Mouse (Mus musculus) spleen, postnatal 36 days (tissue): ENCODE measurements around the gene 1700020L24Rik.

Experiments
- DNase-seq, 2 experiments: peaks; one replicate each; pipeline ENCODE4 v3.0.0; 2022; ENCODE audit warnings: low spot score in 2 of 2, mixed read lengths in 1 of 2

1700020L24Rik gene

GRCm38 (mm10) chr11:83440081-83441064 is 2.9 kb downstream of the 1700020L24Rik start:
- peak; percentile 81 to 84 for DNase-seq

- DNase-seq = no peak
These were observed 3.8 kb downstream of the 1700020L24Rik start for GRCm38 (mm10) chr11:83441235-83441634.

GRCm38 (mm10) chr11:83442596-83443267 is 5.3 kb downstream of the 1700020L24Rik start:
- DNase-seq = peak; percentile 41 to 54

DNA sequence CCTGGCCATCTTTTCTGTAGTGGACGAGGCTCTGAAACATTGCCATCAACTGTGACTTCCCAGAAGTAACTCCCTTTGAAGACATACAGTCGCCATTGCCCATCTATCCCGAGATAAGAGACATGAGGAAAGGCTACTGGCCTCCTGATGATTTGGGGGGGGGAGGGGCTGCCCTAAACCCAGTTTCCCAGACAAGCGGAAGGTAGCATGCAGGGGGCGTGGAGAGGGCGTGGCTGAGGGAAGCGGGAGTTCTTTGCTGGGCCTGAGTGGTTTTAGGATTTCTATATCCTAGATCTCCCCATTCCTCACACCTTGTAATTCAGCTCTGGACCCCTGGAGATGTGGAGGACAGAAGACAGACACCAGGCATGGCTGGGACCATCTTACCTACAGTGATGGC is 6.3 kb downstream of the 1700020L24Rik start:
- DNase-seq = no peak

DNA sequence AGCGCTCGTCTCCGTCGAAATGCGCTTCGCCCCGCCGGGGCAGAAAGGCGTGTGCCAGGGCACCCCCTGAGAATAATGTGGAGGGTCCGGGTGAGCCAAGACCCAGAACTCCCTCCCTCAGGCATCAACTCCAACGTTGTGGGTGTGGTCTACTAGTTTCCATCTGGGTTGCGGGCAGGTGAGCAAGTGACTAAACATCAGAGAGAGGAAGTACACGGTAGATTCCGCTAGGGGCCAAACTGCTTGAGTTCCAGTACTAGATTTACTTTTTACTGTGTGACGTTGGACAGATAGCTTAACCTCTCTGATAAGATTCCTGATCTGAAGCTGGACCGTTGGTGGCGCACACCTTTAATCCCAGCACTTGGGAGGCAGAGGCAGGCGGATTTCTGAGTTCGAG is 7.5 kb downstream of the 1700020L24Rik start:
- no peak for DNase-seq

- DNase-seq = no peak
These were observed 10.1 kb downstream of the 1700020L24Rik start for GRCm38 (mm10) chr11:83447612-83448011.

DNA sequence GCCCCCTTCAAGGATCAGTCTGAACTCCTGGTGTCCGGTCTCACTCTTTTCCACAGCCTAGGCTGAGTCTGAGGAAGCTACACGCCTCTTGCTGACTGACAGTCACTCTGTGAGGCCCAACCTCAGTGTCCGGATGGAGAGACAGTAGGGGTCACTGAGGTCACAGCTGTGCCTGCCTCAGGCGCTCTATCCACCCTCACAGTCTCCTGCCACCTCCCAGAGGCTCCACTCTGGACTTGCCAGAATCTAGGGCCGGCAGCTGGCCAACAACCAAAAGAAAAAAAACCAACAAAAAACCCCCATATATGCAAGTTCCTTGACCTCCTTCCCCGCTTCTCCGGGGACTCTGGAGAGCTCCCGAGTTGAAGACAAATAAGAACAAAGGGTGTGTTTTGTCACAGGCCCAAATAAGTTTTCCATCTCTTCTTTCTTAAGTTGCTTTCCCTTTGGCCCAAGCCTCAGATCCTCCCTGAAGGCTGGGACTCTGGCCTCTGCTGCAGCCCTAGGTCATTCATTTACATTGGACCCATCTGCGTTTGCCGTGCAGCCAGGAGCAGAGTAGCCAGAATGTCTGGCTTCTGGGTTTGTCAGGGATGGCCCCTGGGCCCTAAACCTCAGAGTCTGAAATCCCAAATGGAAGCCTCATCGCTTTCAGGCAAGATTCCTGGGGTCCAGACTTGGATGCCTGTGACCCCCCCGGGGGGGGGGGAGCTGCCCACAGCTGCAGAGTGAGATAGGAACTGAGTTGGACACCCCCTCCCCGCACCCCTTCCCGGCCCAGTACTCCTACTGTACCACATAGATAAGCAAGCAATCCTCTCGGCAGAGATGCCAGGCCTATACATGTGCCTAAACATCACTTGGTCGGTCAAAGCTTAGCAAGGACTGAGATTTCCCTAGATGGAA is 10.8 kb downstream of the 1700020L24Rik start:
- no peak for DNase-seq

DNA sequence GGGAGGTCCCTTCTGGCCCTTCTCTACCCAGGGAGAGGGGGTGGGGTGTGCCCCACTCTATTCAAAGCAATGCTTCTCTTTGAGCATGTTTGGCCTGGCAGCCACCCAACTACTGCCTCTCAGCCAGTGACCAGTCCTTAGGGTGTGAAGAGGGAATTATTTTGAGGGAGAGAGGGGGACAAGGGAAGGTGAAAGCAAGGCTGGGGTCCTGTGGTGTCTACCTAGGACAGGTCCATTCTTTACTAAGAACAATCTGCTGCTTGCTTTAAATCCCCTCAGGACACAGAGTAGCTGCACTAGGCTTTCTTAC is 11.4 kb downstream of the 1700020L24Rik start:
- DNase-seq = no peak

GRCm38 (mm10) chr11:83449298-83449697 is 11.8 kb downstream of the 1700020L24Rik start:
- no peak for DNase-seq

DNA sequence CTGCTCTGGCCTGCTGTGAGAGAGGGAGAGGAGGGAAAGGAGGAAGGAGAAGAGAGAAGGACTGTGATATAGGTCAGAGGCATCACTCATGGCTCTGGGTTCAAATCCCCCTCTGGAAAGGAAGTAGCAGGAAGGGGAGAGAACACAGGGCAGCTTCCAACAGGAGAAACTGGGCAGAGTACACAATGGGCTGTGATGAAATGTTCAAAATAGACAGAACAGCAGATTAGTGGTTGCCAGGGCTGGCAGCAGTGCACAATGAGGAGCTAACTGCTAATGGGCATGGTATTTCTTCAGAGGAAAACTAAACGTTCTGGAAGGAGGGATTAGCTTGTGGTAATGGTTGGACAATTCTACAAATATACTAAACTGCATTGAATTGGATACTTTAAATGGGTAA is 13.1 kb downstream of the 1700020L24Rik start:
- no peak for DNase-seq

DNA sequence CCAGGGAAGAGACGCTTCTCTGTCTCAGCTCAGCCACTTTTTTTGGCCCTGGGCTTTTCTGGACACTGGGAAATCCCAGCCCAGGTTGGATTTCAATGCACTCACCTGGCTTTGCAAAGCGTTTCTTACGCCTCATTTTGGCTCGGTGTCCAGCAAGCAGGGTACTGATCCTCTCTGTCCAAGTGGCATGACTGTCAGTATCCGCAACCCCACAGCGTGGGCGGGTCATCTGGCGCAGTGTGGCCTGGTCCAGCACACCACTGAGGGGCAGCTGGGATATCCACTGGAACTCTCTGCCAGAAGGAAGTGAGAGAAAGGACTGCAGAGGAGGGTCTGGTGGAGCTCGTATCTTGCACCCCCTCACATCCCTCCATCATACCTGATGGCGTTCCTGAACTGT is 13.8 kb downstream of the 1700020L24Rik start:
- no peak for DNase-seq

DNA sequence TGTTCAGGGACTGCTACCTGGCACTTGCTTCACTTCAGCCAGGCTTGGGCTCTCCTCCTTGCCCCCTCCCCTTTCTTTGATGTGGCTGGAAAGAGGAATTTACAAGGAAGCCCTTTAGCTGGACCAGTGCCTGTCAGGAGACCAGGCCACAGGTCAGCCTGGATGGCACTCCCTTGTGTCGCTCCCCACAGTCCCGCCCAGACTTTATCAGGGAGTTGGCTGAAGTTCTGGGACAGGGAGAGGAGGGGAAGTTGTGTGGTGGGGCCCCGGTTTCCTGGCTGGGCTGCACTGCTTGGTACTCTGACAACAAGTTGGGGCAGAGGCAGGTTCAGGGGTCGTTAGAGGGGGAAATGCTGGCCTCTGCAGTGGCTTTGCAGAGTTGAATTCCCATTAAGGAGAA is 17.1 kb downstream of the 1700020L24Rik start:
- DNase-seq = no peak

DNA sequence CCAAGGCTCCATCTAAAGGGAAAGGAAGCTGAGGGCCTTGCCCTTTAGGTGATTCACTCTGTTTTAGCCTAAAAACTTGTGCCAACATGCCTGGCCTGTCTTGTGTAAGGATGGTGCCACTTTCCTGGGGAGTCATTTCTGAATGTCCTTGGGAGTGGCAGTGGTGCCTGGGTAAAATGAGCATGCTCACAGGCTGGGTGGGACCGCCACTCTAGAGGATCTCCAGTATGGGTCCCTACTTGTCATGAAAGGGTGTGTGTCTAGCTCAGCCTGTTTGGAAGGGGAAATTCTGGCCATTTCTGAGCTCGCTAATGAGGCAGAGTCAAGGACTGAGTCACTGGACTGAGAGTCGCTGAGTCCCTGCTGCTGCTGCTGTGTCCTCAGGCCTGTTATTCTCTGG is 18.1 kb downstream of the 1700020L24Rik start:
- DNase-seq = no peak

DNA sequence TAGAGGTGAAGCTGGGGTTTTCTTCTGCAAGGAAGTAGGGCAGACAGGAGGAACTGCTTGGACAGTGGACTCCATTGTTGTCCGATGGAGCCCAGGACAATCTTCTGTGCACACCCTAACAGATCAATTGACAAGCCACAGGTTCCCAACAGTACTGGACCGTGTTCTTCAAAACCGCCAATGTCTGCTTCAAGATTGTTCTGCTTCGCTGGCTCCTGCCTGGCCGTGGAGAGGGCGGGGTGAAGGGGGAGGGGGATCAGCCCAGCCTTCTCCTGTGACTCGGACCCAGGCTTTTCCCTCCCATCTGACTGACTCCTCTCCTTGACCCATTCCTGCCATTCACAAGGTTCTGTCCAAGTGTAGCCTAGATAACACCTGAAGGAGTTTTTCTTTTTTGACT is 19.8 kb downstream of the 1700020L24Rik start:
- no peak for DNase-seq

DNA sequence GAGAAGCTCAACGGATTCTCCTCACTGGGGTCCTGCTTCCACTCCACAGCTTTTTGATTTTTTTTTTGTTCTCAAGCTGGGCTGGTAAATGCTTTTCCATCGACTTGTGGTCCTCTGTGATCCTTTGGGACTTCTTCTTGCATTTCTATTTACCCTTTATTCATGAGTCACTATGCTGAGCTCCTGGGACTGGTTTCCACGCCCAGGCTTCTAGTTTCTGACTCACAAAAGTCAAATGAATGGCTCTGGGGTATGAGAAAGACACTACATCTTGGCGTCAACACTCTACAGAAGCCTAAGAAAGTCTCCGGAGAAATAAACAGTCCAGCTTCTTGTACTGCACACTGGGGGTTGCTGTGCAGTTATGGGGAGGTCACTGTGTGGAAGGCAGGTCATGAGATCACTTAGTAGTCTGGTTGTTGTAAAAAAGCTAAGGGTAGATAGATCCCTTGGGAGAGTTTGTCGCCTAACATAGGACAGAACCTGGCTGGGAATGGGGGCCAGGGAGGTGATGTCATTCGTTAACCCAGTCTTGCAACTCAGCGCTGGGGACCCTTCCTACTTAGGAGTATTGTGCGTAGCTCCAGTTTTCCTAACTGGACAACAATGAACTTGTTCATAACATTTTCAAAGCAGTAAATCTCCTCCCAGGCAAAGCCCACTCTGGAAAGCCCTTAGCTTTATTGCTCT is 20.6 kb downstream of the 1700020L24Rik start:
- no peak for DNase-seq

- DNase-seq = no peak
These were observed 24.1 kb downstream of the 1700020L24Rik start for GRCm38 (mm10) chr11:83461462-83462027.

GRCm38 (mm10) chr11:83462711-83463244 is 25.3 kb downstream of the 1700020L24Rik start, which contains the start of gene Mmp28:
Gene Mmp28, minus strand, starts transcription at chr11:83463071.
- peak in 1 of 2 experiments; percentile 35 for DNase-seq

- no peak for DNase-seq
These were observed 28.5 kb downstream of the 1700020L24Rik start for GRCm38 (mm10) chr11:83465976-83466375.

DNA sequence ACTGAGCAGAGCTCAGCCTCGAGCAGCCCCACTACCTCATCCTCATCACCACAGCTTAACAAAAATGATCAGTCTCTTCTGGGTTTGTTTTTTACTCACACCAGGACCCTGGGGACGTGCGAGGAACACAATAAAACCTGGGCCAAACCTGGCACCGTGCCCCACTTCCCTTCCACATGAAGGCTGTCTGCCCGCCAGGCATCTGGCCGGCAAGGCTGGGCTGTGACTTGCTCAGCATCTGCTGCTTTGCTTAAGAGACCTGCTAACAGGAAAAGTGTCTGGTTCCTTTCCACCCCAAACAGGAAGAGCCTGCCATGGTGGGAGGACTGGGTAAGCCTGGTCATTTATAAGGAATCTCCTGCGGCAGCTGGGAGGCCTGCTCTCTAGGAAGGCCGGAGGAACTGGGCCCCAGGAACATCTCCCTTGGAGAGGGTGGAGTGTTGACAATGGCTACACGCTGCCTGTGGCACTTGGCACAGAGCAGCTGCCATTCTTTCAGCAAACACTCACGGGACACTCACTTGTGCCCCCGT is 29.7 kb downstream of the 1700020L24Rik start:
- no peak for DNase-seq

DNA sequence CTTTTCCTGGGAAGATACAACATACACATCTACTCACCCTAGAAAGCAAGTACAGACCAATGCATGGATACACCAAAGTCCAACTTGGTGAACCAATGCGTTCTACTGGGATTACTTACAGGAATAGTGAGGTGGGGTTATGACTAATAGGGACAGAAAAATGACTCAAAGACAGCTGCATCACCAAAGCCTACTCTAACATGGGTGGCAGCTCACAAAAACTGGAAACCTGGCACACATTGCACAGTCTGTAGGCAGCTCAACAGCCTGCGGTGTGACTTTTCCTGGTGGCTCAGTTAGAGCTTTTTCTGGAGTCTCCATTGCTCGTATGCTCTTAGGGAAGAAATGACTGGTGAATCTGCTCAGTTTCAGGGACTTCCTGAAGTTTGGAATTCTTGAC is 31.3 kb downstream of the 1700020L24Rik start:
- DNase-seq = no peak
